Mouse (Mus musculus) cerebellum, postnatal 25 days (tissue): ENCODE measurements around the gene Gtf2f1.
"Not testable (repeated sequence)": the region's sequence is repeated elsewhere in the genome, so short reads cannot be mapped to it uniquely, and the experiment has no call there.

Source experiments
- DNase-seq, 2 experiments: peaks; one replicate each; pipeline ENCODE4 v3.0.0; 2021; ENCODE audit warnings: mixed read lengths in 2 of 2

Gene Gtf2f1

DNA sequence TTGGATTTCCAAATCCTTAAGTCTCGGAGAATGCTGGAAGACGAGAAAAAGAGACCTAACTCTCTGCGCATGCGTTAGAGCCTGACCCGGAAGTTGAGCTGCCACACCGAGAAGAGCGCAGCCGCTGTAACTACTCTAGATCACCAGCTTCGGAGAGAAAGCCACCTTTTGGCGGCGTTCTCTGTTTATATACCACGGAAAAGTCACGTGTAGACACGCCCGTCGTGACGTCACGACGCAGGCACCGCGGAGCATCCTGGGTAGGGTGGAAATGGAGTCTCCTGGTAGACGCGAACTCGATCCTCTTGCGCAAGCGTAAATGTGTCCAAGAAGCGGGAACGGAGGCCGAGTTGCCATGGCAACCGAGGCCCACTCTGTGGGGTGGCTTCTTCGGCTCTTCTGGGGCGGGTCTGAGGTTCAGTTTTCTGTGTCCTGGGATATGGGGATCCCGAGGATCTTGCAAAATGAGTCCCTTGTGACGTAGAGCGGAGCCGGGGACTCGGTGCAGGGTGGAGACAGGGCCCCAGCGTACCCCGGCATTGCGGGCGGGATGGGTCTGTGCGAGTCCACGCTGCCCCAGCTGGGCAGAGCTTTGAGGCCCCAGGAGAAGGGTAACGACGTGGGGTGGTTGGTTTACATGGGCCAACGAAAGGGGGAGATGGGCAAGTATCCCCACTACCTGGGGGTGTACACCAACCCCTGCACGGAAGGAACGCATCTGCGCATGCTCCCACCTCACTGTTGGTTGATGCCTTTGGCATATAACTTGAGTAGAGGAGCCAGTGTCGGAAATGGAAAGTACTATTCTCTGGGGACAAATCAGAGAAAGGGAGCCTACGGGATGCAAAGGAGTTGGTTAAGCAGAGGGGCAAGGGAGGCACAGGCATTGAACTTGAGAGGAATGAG, at the start of gene Gtf2f1, which contains the start of gene Gm17949:
Gtf2f1 (minus strand) TSS at position 53 of the 906 bp plus-strand sequence.
Gm17949 (plus strand) TSS at position 234 of the 906 bp plus-strand sequence.
- peak; percentile 95 to 97 for DNase-seq

GRCm38 (mm10) chr17:57060231-57060801, 49.2 kb upstream of the Gtf2f1 start:
- peak; percentile 98 for DNase-seq

DNA sequence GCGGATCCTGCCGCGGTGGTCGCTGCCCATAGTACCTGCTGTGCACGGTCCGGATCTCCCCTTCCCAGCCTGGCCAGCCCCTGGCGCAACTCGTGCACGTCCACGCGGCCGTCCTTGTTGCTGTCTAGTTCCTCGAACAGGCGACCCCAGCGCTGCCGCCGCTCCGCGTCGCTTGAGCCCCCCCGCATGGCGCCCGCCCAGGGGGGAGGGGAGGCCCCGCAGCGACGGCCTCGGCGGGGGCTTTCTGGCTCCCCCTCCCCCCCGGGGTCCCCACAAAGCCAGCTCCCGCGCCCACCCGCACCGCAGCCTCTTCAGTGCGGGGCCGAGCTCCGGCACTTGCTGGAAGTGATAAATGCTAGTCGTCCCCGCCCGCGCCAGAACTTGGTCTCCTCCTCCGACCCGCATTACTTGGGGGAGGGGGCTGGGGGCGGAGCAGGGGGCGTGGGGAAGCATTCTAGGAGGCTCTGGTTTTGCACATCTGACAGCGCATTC, 48.4 kb upstream of the Gtf2f1 start, which contains the start of gene Slc25a23:
Slc25a23 (minus strand) TSS at position 378 of the 492 bp plus-strand sequence.
- peak; percentile 80 to 86 for DNase-seq

DNA sequence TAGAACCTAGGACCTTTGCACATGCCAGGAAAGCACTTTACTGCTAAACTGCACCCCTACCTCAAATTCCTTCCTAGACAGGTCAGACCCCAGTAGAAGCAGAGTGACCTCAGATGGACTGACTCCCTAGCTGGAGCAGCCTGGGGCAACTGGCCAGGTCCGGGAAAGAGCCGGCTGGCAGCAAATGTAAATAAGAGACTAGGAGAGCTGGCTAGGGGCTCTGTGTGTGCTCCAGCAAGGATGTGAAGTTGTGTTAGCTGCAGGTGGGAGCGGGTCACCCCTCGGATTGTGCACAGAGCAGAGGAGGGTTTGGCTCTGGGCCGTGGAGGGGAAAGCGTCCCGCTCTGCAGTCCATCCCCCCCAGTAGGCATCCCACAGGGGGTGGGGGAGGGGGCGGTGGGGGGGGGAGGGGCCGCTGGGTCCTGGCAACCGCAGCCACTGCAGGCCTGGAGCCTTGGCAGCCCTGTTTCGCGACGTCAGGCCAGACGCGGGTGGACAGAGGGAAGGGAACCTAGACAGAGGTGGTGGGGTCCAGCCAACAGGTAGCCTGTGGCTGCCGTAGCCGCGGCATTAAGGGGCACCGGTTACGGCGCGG, 47.9 kb upstream of the Gtf2f1 start, which contains the start of gene Crb3:
Crb3 (plus strand) TSS at position 215 of the 595 bp plus-strand sequence.
- DNase-seq, result peak; percentile 66 to 74

GRCm38 (mm10) chr17:57056246-57056645, 45.2 kb upstream of the Gtf2f1 start:
- no peak for DNase-seq

- not testable (repeated sequence) for DNase-seq
Observed at GRCm38 (mm10) chr17:57051679-57052078, 40.6 kb upstream of the Gtf2f1 start.

DNA sequence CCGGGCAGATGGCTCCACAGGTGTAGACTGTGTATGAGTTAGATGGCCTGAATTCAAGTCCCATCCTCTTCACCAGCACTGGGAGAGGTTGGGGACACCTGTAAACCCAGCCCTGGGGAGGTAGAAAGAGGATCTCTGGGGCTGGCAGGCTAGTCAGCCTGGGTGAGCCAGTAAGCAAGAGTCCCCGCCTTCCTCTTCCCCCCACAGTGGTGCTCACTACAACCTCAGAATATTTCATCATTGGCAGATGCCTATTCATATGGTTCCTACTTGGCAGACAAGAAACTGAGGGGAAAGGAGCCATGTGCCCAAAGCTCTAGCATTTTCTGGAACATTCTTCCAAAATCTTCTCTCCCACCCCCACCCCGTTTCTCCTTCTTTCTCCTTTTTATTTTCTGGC, 37.7 kb upstream of the Gtf2f1 start:
- DNase-seq, result no peak

GRCm38 (mm10) chr17:57047406-57047805, 36.3 kb upstream of the Gtf2f1 start:
- DNase-seq, result peak in 1 of 2 experiments; percentile 27

GRCm38 (mm10) chr17:57041554-57041953, 30.5 kb upstream of the Gtf2f1 start, which contains the start of gene Slc25a41:
Gene Slc25a41, minus strand, starts transcription at chr17:57041654.
- no peak for DNase-seq

DNA sequence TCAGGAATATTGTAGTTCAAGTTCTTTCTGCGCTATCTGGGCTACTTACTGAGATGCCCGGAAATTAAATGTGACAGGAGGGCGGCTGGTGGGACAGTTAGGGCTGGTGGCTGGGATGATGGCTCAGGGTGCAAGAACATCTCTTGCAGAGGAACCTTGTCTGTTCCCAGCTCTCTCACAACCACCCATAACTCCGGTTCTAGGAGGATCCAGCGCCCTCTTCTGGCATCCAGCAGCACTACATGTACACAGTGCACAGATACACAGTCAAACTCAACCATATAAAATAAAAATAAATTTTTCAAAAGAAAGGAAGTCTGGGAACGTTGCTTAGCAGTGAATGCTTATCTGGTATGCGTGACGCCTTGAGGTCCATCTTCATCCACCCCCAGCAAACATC, 27.9 kb upstream of the Gtf2f1 start:
- DNase-seq, result no peak

- no peak for DNase-seq
Observed at GRCm38 (mm10) chr17:57032854-57033253, 21.8 kb upstream of the Gtf2f1 start.

GRCm38 (mm10) chr17:57031661-57032420, 20.8 kb upstream of the Gtf2f1 start:
- peak; percentile 98 to 99 for DNase-seq

DNA sequence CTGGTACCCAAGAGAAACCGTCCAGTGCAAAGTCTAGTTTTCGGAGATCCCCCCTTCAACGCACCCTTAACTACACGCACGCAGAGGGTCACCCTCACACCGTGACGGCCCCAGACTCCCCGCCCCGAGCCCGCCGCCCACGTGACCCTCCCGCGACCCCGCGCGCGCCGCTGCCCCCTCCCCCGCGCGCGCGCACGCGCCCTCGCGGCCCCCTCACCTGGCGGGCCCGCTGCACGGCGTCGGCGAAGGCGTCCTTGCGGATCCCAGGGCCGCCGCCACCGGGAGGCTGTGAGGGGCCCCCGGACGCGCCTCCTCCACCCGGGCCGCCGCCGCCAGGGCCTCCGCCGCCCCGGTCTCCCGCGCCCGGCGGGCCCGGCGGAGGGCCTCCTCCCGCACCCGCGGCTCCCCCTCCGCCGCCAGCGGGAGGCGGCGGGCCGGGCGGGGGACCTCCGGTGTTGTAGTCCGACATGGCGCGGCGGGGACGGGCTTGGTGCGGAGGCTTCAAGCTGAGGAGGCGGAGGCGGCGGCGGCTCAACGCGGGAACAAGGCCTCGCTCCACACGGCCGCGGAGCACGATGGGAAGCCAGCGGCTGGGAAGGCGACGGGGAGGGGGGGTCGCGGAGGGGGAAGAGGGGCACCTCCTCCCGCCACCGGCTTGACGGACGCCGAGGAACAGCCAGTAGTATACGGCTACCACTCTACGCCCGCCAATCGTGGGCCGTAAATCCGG, 20.0 kb upstream of the Gtf2f1 start, which contains the start of gene Khsrp:
Khsrp (minus strand) TSS at position 592 of the 730 bp plus-strand sequence.
- DNase-seq, result peak in 1 of 2 experiments; percentile 72

- DNase-seq, result no peak
Observed at GRCm38 (mm10) chr17:57029691-57030090, 18.6 kb upstream of the Gtf2f1 start.

GRCm38 (mm10) chr17:57027471-57027870, 16.4 kb upstream of the Gtf2f1 start:
- DNase-seq, result no peak

DNA sequence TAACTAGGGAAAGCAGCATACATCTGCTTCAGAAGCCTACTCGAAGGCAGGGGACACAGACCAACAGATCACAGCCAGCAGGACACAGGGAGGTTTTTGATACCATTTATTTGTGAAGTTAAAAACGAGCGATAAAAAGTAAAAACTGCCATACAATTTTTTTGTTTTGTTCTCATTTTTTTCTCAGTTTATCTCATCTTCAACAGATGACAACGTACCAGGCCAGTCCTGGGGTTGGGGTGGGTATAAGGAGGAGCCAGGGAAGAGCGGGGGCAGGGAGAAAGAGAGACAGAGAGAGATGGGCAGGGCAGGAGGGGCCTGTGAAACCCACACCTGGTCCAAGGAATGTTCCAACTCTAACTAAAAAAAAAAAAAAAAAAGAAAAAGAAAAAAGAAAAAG, 9.9 kb upstream of the Gtf2f1 start:
- no peak for DNase-seq

- DNase-seq, result no peak
Observed at GRCm38 (mm10) chr17:57019693-57020092, 8.6 kb upstream of the Gtf2f1 start.

GRCm38 (mm10) chr17:57012245-57012795, 1.2 kb upstream of the Gtf2f1 start:
- DNase-seq, result no peak

- no peak for DNase-seq
Observed at GRCm38 (mm10) chr17:57010911-57011235, 215 bp downstream of the Gtf2f1 start.

DNA sequence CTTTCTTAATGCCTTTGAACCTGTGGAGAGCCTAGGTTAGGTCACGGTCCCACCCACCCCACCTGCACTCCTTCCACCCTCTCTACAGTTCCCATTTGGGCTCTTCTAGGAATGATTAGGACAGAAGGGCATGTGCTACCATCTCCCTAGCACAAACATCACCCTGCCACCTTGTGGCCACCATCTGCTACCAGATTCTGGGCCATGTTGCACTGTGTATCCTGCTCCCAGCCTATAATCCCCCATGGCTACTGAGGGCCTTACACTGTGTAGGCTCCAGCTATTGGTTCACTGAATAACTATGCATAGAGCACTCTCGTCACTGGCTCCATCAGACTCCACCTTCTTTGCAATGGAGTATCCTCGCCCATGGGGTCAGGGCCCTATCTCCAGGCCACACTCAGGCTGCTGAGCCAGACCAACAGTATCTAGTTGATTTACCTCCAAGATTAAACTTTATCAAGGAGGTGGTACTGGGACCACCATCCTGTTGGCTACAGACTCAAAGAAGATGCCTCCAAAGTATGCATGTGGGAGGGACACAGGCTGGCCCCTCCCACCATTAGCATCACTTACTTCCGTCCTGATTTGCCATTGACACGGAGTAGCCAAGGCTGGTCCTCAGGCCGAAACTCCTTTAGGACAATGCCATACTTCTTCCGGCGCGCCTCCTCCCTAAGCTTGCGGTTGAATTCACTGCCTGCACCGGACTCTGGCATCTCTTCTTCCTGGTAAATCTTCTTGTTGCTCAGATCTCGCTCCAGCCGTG, 3.8 kb downstream of the Gtf2f1 start:
- DNase-seq, result no peak
